ENCODE assay signal across 8 mouse cellular contexts in genomic region chr1:34237211-34237610, GRCm38 (mm10).
DNase-seq lines count a peak whose midpoint lies in the region; ATAC-seq and TF ChIP-seq lines count a peak whose summit lies in the region.

No protein-coding gene starts in this region.

- intact Hi-C loops in gastrocnemius, adult 2 months (cut with DNase I): no loop called here

- peak overlapping the region; percentile 80 for H3K27ac ChIP-seq in gastrocnemius, adult 2 months
- H3K27ac ChIP-seq in CH12.LX (ENCODE audit: insufficient read depth, low read depth): no peak overlapping the region
- no peak overlapping the region for H3K27ac ChIP-seq in forebrain, embryonic 12.5 days
- 0 out of 2 replicates have a peak overlapping the region, but pooled peaks have one; percentile 4 for H3K27ac ChIP-seq in liver, embryonic 13.5 days

- dilution Hi-C loops in CH12.LX (cut with MboI; ENCODE audit: extremely low pct_ligation_motif_present, extremely low pct_unique_long_range_greater_than_20kb, low sequenced_read_pairs): no loop called here

- peaks cover 10 to 16% of the 10 kb centered on the region in 2 experiments; a peak in 3 of 4 replicates for H3K4me1 ChIP-seq in CH12.LX (ENCODE audit: control insufficient read depth in 1 of 2, insufficient read depth in 2 of 2)
- peaks cover 44% of the 10 kb centered on the region for H3K4me1 ChIP-seq in forebrain, embryonic 12.5 days
- peaks cover 28% of the 10 kb centered on the region for H3K4me1 ChIP-seq in liver, embryonic 13.5 days (replicated peaks)

- TF ChIP-seq CTCF in gastrocnemius, adult 2 months (IDR thresholded peaks at IDR 0.05): no peak
- no peak for TF ChIP-seq CTCF in CH12.LX (conservative IDR thresholded peaks at IDR 0.05 in 1 of 2, IDR thresholded peaks at IDR 0.05 in 1 of 2; ENCODE audit: low read depth in 2 of 2, low read length in 2 of 2)

- WGBS in forebrain, embryonic 12.5 days: 24% methylated on average over 14 of the region's 14 CpGs
- WGBS in liver, embryonic 13.5 days (ENCODE audit: insufficient replicate concordance): 47% methylated on average over 14 of the region's 14 CpGs

- TF ChIP-seq RAD21 in CH12.LX (IDR thresholded peaks at IDR 0.05; ENCODE audit: low read depth, low read length): no peak

- no peak for TF ChIP-seq EP300 in CH12.LX (IDR thresholded peaks at IDR 0.05; ENCODE audit: low read length)

- DNase-seq in gastrocnemius, adult 2 months: no peak
- DNase-seq in gastrocnemius, adult 8-10 months (ENCODE audit: low spot score in 2 of 2): no peak
- no peak for DNase-seq in CH12.LX (ENCODE audit: extremely low read depth)
- DNase-seq in liver, embryonic 13.5 days: no peak
- DNase-seq in frontal cortex, postnatal 14 days (ENCODE audit: low spot score in 2 of 2): no peak
- DNase-seq in spleen, adult 12 weeks (ENCODE audit: low spot score): no peak
- no peak for DNase-seq in frontal cortex, postnatal 10 days (ENCODE audit: low spot score in 2 of 2)

- H3K9me3 ChIP-seq in CH12.LX (replicated peaks; ENCODE audit: low read length): no peaks in the 10 kb centered on the region
- no peaks in the 10 kb centered on the region for H3K9me3 ChIP-seq in forebrain, embryonic 12.5 days
- no peaks in the 10 kb centered on the region for H3K9me3 ChIP-seq in liver, embryonic 13.5 days (replicated peaks)

- H3K4me3 ChIP-seq in gastrocnemius, adult 2 months: peak overlapping the region; percentile 69
- H3K4me3 ChIP-seq in CH12.LX (replicated peaks in 1 of 3; ENCODE audit: low read depth in 2 of 3, low read length in 2 of 3, poor library complexity in 1 of 3): peak overlapping the region in 1 of 3 experiments; percentile 32
- H3K4me3 ChIP-seq in forebrain, embryonic 12.5 days (replicated peaks): peak overlapping the region; percentile 41
- H3K4me3 ChIP-seq in liver, embryonic 13.5 days (replicated peaks): peak overlapping the region; percentile 59

- TF ChIP-seq POLR2A in CH12.LX (IDR thresholded peaks at IDR 0.05; ENCODE audit: low read depth, low read length): no peak

- no peak for ATAC-seq in forebrain, embryonic 12.5 days (ENCODE audit: low FRiP score)
- ATAC-seq in liver, embryonic 13.5 days (ENCODE audit: low read depth): no peak

- H3K79me2 ChIP-seq in CH12.LX (replicated peaks; ENCODE audit: control insufficient read depth, extremely low read depth, insufficient read depth, poor library complexity, severe bottlenecking): no peaks in the 10 kb centered on the region

- H3K36me3 ChIP-seq in CH12.LX (replicated peaks in 1 of 2; ENCODE audit: control insufficient read depth in 1 of 2, insufficient read depth in 1 of 2, low read length in 1 of 2): peaks cover 0 to 48% of the 10 kb centered on the region in 2 experiments
- no peaks in the 10 kb centered on the region for H3K36me3 ChIP-seq in forebrain, embryonic 12.5 days (replicated peaks)
- H3K36me3 ChIP-seq in liver, embryonic 13.5 days: no peaks in the 10 kb centered on the region

- in situ Hi-C loops in CH12.LX (cut with MboI; ENCODE audit: low pct_ligation_motif_present, low pct_unique_long_range_greater_than_20kb, low sequenced_read_pairs): no loop called here

- peak overlapping the region; percentile 61; the same call in 1 of the 2 replicates for H3K9ac ChIP-seq in CH12.LX (ENCODE audit: insufficient read depth, low read depth)
- H3K9ac ChIP-seq in forebrain, embryonic 12.5 days: no peak overlapping the region
- peak overlapping the region; percentile 66 for H3K9ac ChIP-seq in liver, embryonic 13.5 days

- no peaks in the 10 kb centered on the region for H3K27me3 ChIP-seq in CH12.LX (replicated peaks)
- H3K27me3 ChIP-seq in forebrain, embryonic 12.5 days: peaks cover 15% of the 10 kb centered on the region; the same call in 1 of the 2 replicates
- H3K27me3 ChIP-seq in liver, embryonic 13.5 days: 0 out of 2 replicates have a peak, but pooled peaks cover 3% of the 10 kb centered on the region

- peak overlapping the region; percentile 33 for H3K4me2 ChIP-seq in CH12.LX (ENCODE audit: insufficient read depth, low read depth, poor library complexity, severe bottlenecking)
- peak overlapping the region; percentile 80 for H3K4me2 ChIP-seq in forebrain, embryonic 12.5 days
- H3K4me2 ChIP-seq in liver, embryonic 13.5 days: peak overlapping the region; percentile 71

TF ChIP-seq in CH12.LX, 34 proteins besides CTCF, POLR2A, EP300 and RAD21:
- TF ChIP-seq ZNF384 (IDR thresholded peaks at IDR 0.05; ENCODE audit: low read depth, low read length): no peak
- no peak for TF ChIP-seq MAFK (IDR thresholded peaks at IDR 0.05; ENCODE audit: insufficient replicate concordance, low read length)
- no peak for TF ChIP-seq SMC3 (IDR thresholded peaks at IDR 0.05; ENCODE audit: low read depth, low read length)
- no peak for TF ChIP-seq KAT2A (IDR thresholded peaks at IDR 0.05; ENCODE audit: insufficient replicate concordance, low read length)
- no peak for TF ChIP-seq CHD2 (IDR thresholded peaks at IDR 0.05; ENCODE audit: low read length)
- TF ChIP-seq JUN (IDR thresholded peaks at IDR 0.05; ENCODE audit: insufficient read depth, low read depth, low read length): no peak
- TF ChIP-seq ZKSCAN1 (IDR thresholded peaks at IDR 0.05; ENCODE audit: borderline replicate concordance, low read depth, low read length): no peak
- TF ChIP-seq MAX (IDR thresholded peaks at IDR 0.05; ENCODE audit: low read length): no peak
- no peak for TF ChIP-seq USF1 (IDR thresholded peaks at IDR 0.05; ENCODE audit: low read depth, low read length)
- TF ChIP-seq ZC3H11A (IDR thresholded peaks at IDR 0.05; ENCODE audit: low read depth, low read length): no peak
- no peak for TF ChIP-seq IRF4 (IDR thresholded peaks at IDR 0.05; ENCODE audit: low read depth, low read length)
- TF ChIP-seq ZMIZ1 (IDR thresholded peaks at IDR 0.05; ENCODE audit: low read depth, low read length): no peak
- TF ChIP-seq RCOR1 (conservative IDR thresholded peaks at IDR 0.05; ENCODE audit: low read depth, low read length): no peak
- no peak for TF ChIP-seq POLR2AphosphoS2 (IDR thresholded peaks at IDR 0.05; ENCODE audit: low read depth, low read length)

Comparison
In these comparisons a context has a peak if more than half of its experiments do, and no peak if none do; other contexts are left out.
1. H3K27ac ChIP-seq: peak in gastrocnemius, adult 2 months (single experiment) and liver, embryonic 13.5 days (single experiment); none in CH12.LX (single experiment) and forebrain, embryonic 12.5 days (single experiment).
2. Peak in every context shown above with its lines, with median percentiles within 50 percentile points of each other: H3K4me2 ChIP-seq.